Mouse (Mus musculus) hindbrain, postnatal 0 days (tissue): ENCODE measurements around the gene Uhmk1. TPM values are rescaled to one million over a fixed set of nuclear protein-coding genes. Genes with fewer than 3 reads are reported as not detected.

Experiments
- ATAC-seq: fragments of 200-750 bp; cut with Nextera tagmentation; 2 replicates; pipeline ENCODE4 v1.8.0; 2017; ENCODE audit warnings: mild to moderate bottlenecking, moderate TSS enrichment, moderate library complexity
- DNase-seq: peaks from one replicate; pipeline ENCODE4 v3.0.0-alpha.2; 2015; ENCODE audit warnings: low spot score
- H3K27ac ChIP-seq: fragments of 300-500 bp; sonication (generic); 2 replicates; pipeline ENCODE4 v1.5.1; 2014; ENCODE audit warnings: mild to moderate bottlenecking
- H3K27me3 ChIP-seq: fragments of 300-500 bp; sonication (generic); 2 replicates; pipeline ENCODE4 v1.6.1; 2014; ENCODE audit warnings: low read length, mixed read lengths; ENCODE audit not compliant: insufficient read depth
- H3K36me3 ChIP-seq: fragments of 300-500 bp; sonication (generic); 2 replicates; pipeline ENCODE4 v1.6.1; 2014; ENCODE audit warnings: low read length, mixed read lengths; ENCODE audit not compliant: insufficient read depth
- H3K4me1 ChIP-seq: fragments of 300-500 bp; sonication (generic); 2 replicates; pipeline ENCODE4 v1.6.1; 2014; ENCODE audit warnings: antibody characterized with exemption, low read length, mixed read lengths; ENCODE audit not compliant: insufficient read depth
- H3K4me2 ChIP-seq: fragments of 300-500 bp; sonication (generic); 2 replicates; pipeline ENCODE4 v1.6.1; 2014; ENCODE audit warnings: low read depth, mild to moderate bottlenecking, low read length, moderate library complexity, mixed read lengths
- H3K4me3 ChIP-seq: fragments of 300-500 bp; sonication (generic); 2 replicates; pipeline ENCODE4 v1.5.1; 2014; ENCODE audit warnings: low read length
- H3K9ac ChIP-seq: fragments of 300-500 bp; sonication (generic); replicated peaks from 2 replicates; pipeline ENCODE4 v1.6.1; 2014; ENCODE audit warnings: mild to moderate bottlenecking, low read length, moderate library complexity, mixed read lengths
- H3K9me3 ChIP-seq: fragments of 300-500 bp; sonication (generic); 2 replicates; pipeline ENCODE4 v1.6.1; 2016; ENCODE audit warnings: low read length, mixed read lengths
- CTCF ChIP-seq: IDR thresholded peaks from 2 replicates; pipeline ENCODE4 v1.5.1; 2016; ENCODE audit warnings: antibody characterized with exemption, control low read depth, low read depth
- WGBS: fragments of 180-500 bp; shearing (Covaris S2); extraction: QIAGEN DNeasy Blood & Tissue Kit; methylation state at CpG from one replicate; pipeline ENCODE4 v1.1.7; 2014; 5-methylcytosine and 5-hydroxymethylcytosine counted together
- polyA plus RNA-seq: library from polyadenylated mRNA; unstranded; fragments of >200 nt; fragmentation: Nextera tagmentation; extraction: Ambion mirVana; gene quantifications from 2 replicates; pipeline ENCODE4 v1.2.1, GENCODE M21; 2015
- total RNA-seq: library from RNA; depleted of rRNA; stranded (reverse); fragments of >200 nt; gene quantifications from 2 replicates; pipeline ENCODE4 v1.2.3, GENCODE M21; 2014

Gene Uhmk1
- total and polyA plus RNA-seq, 2 experiments from 2014 or later, result 8.0 to 45.1 TPM

DNA sequence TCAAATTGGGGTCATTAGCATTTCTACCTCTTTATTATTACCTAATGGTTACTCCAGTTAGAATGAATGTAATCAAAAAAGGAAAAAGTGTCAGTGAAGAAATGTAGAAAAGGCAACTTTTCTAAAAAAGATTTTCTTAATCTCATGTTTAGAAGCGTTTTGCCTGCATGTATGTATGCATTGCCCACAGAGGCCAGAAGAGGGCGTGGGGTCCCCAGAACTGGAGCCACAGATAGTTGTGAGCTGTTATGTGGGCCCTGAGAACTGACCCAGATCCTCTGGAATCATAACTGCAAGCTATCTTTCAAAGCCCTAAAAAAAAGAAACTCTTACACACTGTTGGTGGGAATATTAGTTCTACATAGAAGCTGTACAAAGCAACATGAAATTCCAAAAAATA is 59.9 kb downstream of the Uhmk1 start:
- DNase-seq (no peak), ATAC-seq (no peak)
- Histone ChIP-seq H3K36me3 (no peaks in the 10 kb centered on the region), H3K27me3 (no peaks in the 10 kb centered on the region), H3K9me3 (no peaks in the 10 kb centered on the region), H3K4me3 (no peak overlapping the region), H3K27ac (no peak overlapping the region), H3K4me1 (no peaks in the 10 kb centered on the region), H3K9ac (no peak overlapping the region), H3K4me2 (no peak overlapping the region)
- peak; percentile 39 for TF ChIP-seq CTCF
- 79% methylated on average over 2 of the region's 2 CpGs for WGBS

DNA sequence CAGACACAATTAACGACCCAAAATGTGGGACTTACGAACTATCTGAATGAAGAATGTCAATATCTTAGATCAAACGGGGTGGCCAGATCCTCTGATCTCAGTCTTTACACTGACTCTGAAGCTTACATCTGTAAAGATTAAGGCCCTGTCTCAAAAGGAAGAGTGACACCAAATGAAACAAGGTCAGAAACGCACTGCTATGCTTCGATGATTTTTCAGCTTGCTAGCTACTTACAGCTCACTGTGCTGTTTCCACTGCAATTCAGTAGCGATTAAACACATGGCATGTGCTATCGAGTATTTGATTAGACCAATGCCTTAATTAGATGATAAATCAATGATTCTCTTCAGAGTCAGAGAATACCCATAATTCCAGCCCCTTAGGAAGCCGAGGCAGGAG is 61.2 kb downstream of the Uhmk1 start:
- Histone ChIP-seq H3K27ac (no peak overlapping the region), H3K4me2 (no peak overlapping the region), H3K9me3 (no peaks in the 10 kb centered on the region), H3K4me3 (no peak overlapping the region), H3K4me1 (no peaks in the 10 kb centered on the region), H3K9ac (no peak overlapping the region), H3K27me3 (no peaks in the 10 kb centered on the region), H3K36me3 (peaks cover 9% of the 10 kb centered on the region; the same call in 1 of the 2 replicates)
- TF ChIP-seq CTCF, result no peak
- WGBS, result 82% methylated on average over 8 of the region's 8 CpGs
- DNase-seq, result no peak
- no peak for ATAC-seq

DNA sequence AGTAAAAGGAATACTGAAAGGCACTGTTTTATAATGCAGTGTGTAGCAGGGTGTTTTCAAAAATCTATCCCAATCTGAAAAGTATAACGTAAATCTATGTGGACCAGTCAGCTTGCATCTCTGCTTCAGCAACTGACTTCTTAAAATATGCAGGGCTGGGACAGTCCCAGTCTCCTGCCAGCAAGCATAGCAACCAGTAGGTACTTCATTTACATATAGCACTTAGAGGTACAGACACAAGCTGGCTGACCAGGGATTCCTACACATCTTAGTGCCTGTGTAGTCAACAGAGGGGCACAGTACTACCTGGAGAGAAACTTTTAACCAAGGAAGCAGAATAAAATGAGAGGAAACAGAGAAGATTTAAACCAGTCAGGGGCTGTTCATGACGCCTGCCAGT is 62.6 kb downstream of the Uhmk1 start:
- Histone ChIP-seq H3K27ac (no peak overlapping the region), H3K27me3 (no peaks in the 10 kb centered on the region), H3K36me3 (peaks cover 9% of the 10 kb centered on the region; the same call in 1 of the 2 replicates), H3K4me1 (no peaks in the 10 kb centered on the region), H3K4me3 (no peak overlapping the region), H3K4me2 (no peak overlapping the region), H3K9ac (no peak overlapping the region), H3K9me3 (no peaks in the 10 kb centered on the region)
- ATAC-seq (no peak), DNase-seq (no peak)
- 88% methylated on average over 2 of the region's 2 CpGs for WGBS
- no peak for TF ChIP-seq CTCF

DNA sequence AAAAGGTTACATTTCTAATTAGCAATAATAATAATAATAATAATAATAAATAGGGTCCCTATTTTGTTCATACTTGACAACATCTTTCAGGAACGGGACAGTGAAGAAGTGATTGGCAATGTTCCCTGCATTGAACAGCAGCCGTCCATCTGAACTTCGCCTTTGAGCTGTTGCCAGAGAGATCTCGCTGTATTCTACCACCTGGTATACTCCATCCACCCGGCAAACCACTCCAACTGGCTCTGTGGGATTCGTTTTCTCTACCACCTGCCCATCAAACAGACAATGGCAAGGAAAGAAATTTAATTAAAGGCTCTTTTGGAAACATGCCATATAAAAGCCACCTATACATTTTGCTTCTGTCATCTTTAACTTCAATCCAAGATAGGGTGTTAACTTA is 64.3 kb downstream of the Uhmk1 start:
- H3K27me3 ChIP-seq, result no peaks in the 10 kb centered on the region
- H3K9me3 ChIP-seq, result no peaks in the 10 kb centered on the region
- DNase-seq, result peak; percentile 26
- 42% methylated on average over 6 of the region's 6 CpGs for WGBS
- no peak overlapping the region for H3K4me2 ChIP-seq
- no peaks in the 10 kb centered on the region for H3K4me1 ChIP-seq
- no peak for ATAC-seq
- H3K4me3 ChIP-seq, result no peak overlapping the region
- no peak overlapping the region for H3K27ac ChIP-seq
- peaks cover 9% of the 10 kb centered on the region; the same call in 1 of the 2 replicates for H3K36me3 ChIP-seq
- no peak overlapping the region for H3K9ac ChIP-seq
- TF ChIP-seq CTCF, result no peak

DNA sequence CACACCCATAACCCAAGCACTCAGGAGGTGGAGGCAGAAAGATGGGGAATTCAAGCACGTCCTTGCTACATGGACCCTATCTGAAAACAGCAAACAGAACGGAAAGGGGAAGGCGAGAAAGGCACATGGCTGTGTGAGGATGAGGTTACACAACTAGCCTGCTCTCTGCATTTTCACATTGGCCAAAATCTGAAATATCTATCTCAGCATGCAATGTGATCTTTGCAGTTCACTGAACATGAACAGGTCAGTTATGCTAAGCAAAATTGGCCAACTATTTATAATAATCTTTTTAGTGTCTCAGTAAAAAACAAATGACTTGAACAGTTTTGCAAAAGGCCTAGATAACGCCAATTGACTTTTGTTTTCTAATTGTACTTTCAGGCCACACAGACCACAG is 65.4 kb downstream of the Uhmk1 start:
- no peak overlapping the region for H3K27ac ChIP-seq
- 91% methylated on average over 4 of the region's 4 CpGs for WGBS
- H3K36me3 ChIP-seq, result peaks cover 9% of the 10 kb centered on the region; the same call in 1 of the 2 replicates
- no peaks in the 10 kb centered on the region for H3K4me1 ChIP-seq
- DNase-seq (no peak), ATAC-seq (no peak)
- no peaks in the 10 kb centered on the region for H3K27me3 ChIP-seq
- H3K9ac ChIP-seq, result no peak overlapping the region
- TF ChIP-seq CTCF, result no peak
- no peak overlapping the region for H3K4me2 ChIP-seq
- H3K4me3 ChIP-seq, result no peak overlapping the region
- H3K9me3 ChIP-seq, result no peaks in the 10 kb centered on the region

DNA sequence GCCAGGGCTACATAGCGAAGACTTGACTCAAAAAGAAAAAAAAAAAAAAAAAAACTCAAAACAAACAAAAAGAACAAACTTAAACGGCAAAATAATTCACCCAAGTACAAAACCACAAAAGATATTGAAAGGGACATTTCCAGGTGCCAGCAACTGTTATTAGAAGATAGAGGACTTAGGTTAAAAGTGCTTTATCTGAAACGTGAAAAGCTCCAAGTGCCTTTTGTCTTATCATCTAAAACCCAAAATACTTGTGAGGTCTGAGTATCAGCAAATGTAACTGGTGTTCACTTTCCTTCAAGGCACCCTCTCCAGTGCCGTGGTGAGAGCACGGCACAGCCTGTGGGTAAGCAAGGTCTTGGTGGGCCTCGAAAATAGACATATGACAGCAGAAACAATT is 66.7 kb downstream of the Uhmk1 start:
- WGBS, result 93% methylated on average over 6 of the region's 6 CpGs
- ATAC-seq, result no peak
- H3K4me2 ChIP-seq, result no peak overlapping the region
- no peak overlapping the region for H3K27ac ChIP-seq
- H3K9me3 ChIP-seq, result no peaks in the 10 kb centered on the region
- no peaks in the 10 kb centered on the region for H3K27me3 ChIP-seq
- H3K4me3 ChIP-seq, result no peak overlapping the region
- TF ChIP-seq CTCF, result no peak
- peaks cover 9% of the 10 kb centered on the region; the same call in 1 of the 2 replicates for H3K36me3 ChIP-seq
- no peak for DNase-seq
- H3K4me1 ChIP-seq, result no peaks in the 10 kb centered on the region
- H3K9ac ChIP-seq, result no peak overlapping the region

DNA sequence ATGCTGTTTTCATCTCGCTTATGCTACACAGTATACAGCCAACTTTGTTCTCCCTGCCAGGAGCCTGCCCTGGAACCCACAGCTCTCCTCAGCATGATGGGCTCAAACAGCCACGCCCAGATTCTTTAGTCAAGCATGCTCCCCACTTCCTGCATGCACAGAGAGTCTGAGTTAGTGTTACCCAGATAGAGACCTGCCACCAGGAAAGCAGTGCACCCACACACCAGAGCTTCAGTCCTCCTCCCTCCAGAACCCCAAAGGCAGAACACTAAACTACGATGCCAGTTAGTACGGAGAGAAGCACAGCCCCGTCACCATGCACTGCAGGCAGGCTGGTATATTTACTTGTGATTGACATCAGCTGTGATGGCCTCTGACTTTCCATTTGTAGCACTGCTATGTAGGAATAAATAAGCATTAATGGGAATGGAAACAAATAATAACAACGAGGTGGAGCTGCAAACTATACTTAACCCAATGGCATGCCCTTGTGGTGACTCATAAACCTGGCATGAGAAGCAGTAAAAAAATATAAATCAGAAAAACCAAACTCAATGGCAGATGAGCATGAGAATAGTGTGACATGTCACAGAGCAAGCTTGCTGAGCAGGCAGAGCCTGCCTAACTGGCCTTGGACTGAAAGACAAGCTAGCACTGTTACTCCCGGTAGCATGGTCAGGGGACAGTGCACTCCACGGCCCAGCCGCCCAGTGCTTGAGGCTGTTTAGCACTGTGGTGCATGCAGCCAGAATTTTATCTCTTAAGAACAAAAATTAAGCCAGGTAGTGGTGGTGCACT is 67.3 kb downstream of the Uhmk1 start:
- no peak overlapping the region for H3K27ac ChIP-seq
- H3K4me2 ChIP-seq, result no peak overlapping the region
- ATAC-seq, result no peak
- no peaks in the 10 kb centered on the region for H3K4me1 ChIP-seq
- no peak for DNase-seq
- H3K36me3 ChIP-seq, result peaks cover 9% of the 10 kb centered on the region; the same call in 1 of the 2 replicates
- H3K4me3 ChIP-seq, result no peak overlapping the region
- no peak for TF ChIP-seq CTCF
- no peak overlapping the region for H3K9ac ChIP-seq
- H3K27me3 ChIP-seq, result no peaks in the 10 kb centered on the region
- 80% methylated on average over 9 of the region's 9 CpGs for WGBS
- H3K9me3 ChIP-seq, result no peaks in the 10 kb centered on the region
